Mouse (Mus musculus) liver, adult 2 months (tissue): ENCODE measurements at regions not wholly inside any gene's neighbourhood (a gene's known extent, or its start where the extent isn't known, plus 50 kb on each side); places are given as distances from the start of the nearest gene placed in this dataset.

Experiments used
- DNase-seq: peaks from one replicate; pipeline ENCODE4 v3.0.0-alpha.2; 2011; ENCODE audit warnings: low read depth, low spot score; ENCODE audit errors: extremely low read depth
- H3K27ac ChIP-seq: fragments of 200-500 bp; replicated peaks from 2 replicates; pipeline ENCODE4 v1.5.1; 2012; ENCODE audit warnings: low read depth, mild to moderate bottlenecking, control low read depth, inconsistent platforms, low read length; ENCODE audit not compliant: insufficient read depth
- H3K27me3 ChIP-seq: fragments of 200-500 bp; 2 replicates; pipeline ENCODE4 v1.6.1; 2012; ENCODE audit warnings: mild to moderate bottlenecking, moderate library complexity, low read length, inconsistent platforms; ENCODE audit not compliant: control insufficient read depth, insufficient read depth
- H3K36me3 ChIP-seq: fragments of 200-500 bp; 2 replicates; pipeline ENCODE4 v1.6.1; 2012; ENCODE audit warnings: low read length, inconsistent platforms; ENCODE audit not compliant: control insufficient read depth, insufficient read depth
- H3K4me1 ChIP-seq: fragments of 200-500 bp; 2 replicates; pipeline ENCODE4 v1.6.1; 2011; ENCODE audit warnings: low read length; ENCODE audit not compliant: control insufficient read depth, insufficient read depth
- H3K4me3 ChIP-seq: fragments of 200-500 bp; 2 replicates; pipeline ENCODE4 v1.5.1; 2011; ENCODE audit warnings: low read depth, mild to moderate bottlenecking, control low read depth, low read length, moderate library complexity; ENCODE audit not compliant: insufficient read depth
- H3K79me2 ChIP-seq: fragments of 200-500 bp; 2 replicates; pipeline ENCODE4 v1.6.1; 2012; ENCODE audit warnings: inconsistent platforms, mild to moderate bottlenecking, low read length, moderate library complexity; ENCODE audit not compliant: control insufficient read depth, insufficient read depth
- H3K9ac ChIP-seq: fragments of 200-500 bp; 2 replicates; pipeline ENCODE4 v1.6.1; 2012; ENCODE audit warnings: low read depth, mild to moderate bottlenecking, control low read depth, inconsistent platforms, low read length
- CTCF ChIP-seq: fragments of 200-500 bp; IDR thresholded peaks from 2 replicates; pipeline ENCODE4 v1.5.1; 2011; ENCODE audit warnings: low read depth, low read length, control low read depth
- POLR2A ChIP-seq: fragments of 200-500 bp; IDR thresholded peaks from 2 replicates; pipeline ENCODE4 v1.6.1; 2011; ENCODE audit warnings: low read length, control low read depth; ENCODE audit not compliant: insufficient read depth; ENCODE audit errors: extremely low read depth
- WGBS: fragments of 180-500 bp; shearing (Covaris S2); methylation state at CpG from one replicate; pipeline ENCODE4 v1.1.7; 2018; 5-methylcytosine and 5-hydroxymethylcytosine counted together

GRCm38 (mm10) chr1:81608772-81609171 is 532.0 kb downstream of the Nyap2 start:
- Histone ChIP-seq H3K9ac (no peak overlapping the region), H3K27me3 (no peaks in the 10 kb centered on the region), H3K36me3 (no peaks in the 10 kb centered on the region), H3K4me1 (no peaks in the 10 kb centered on the region), H3K79me2 (no peaks in the 10 kb centered on the region), H3K27ac (no peak overlapping the region), H3K4me3 (no peak overlapping the region)
- 26% methylated on average over 1 of the region's 1 CpGs for WGBS
- no peak for DNase-seq
- no peak for TF ChIP-seq CTCF
- no peak for TF ChIP-seq POLR2A

DNA sequence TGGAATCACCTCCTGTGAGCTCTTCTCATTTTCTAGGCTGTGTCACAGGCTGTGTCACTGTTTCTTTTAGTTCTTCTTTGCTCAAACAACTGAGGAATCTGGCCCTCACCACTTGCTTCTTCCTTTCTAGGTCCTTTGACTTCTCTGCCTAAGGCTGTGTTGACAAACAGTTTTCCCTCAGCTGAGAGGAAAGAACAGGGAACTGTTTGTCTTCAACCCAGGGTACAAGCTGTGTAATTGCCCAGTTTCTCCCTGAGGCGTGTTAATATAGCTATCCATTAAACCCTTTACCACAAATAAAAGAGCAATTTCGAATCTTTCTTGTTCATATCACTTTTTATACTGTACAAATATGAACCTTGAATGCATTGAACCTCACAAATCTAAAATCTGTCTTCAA is 542.1 kb downstream of the Nyap2 start:
- Histone ChIP-seq H3K27me3 (no peaks in the 10 kb centered on the region), H3K9ac (no peak overlapping the region), H3K79me2 (no peaks in the 10 kb centered on the region), H3K4me1 (no peaks in the 10 kb centered on the region), H3K27ac (no peak overlapping the region), H3K36me3 (no peaks in the 10 kb centered on the region), H3K4me3 (no peak overlapping the region)
- DNase-seq, result no peak
- TF ChIP-seq POLR2A (no peak), CTCF (no peak)
- WGBS, result 66% methylated on average over 2 of the region's 2 CpGs

- Histone ChIP-seq H3K4me3 (no peak overlapping the region), H3K4me1 (no peaks in the 10 kb centered on the region), H3K9ac (no peak overlapping the region), H3K27ac (no peak overlapping the region), H3K27me3 (no peaks in the 10 kb centered on the region), H3K36me3 (no peaks in the 10 kb centered on the region), H3K79me2 (no peaks in the 10 kb centered on the region)
- TF ChIP-seq CTCF (no peak), POLR2A (no peak)
- 87% methylated on average over 4 of the region's 4 CpGs for WGBS
- no peak for DNase-seq
Observed at GRCm38 (mm10) chr1:81624141-81624540, 547.4 kb downstream of the Nyap2 start.

GRCm38 (mm10) chr1:81632704-81633103 is 556.0 kb downstream of the Nyap2 start:
- DNase-seq, result no peak
- H3K79me2 ChIP-seq, result no peaks in the 10 kb centered on the region
- no peaks in the 10 kb centered on the region for H3K27me3 ChIP-seq
- TF ChIP-seq CTCF, result no peak
- no peak for TF ChIP-seq POLR2A
- H3K4me3 ChIP-seq, result no peak overlapping the region
- H3K4me1 ChIP-seq, result no peaks in the 10 kb centered on the region
- H3K27ac ChIP-seq, result no peak overlapping the region
- no peaks in the 10 kb centered on the region for H3K36me3 ChIP-seq
- whole genome bisulfite sequencing, result 59% methylated on average over 1 of the region's 1 CpGs
- H3K9ac ChIP-seq, result no peak overlapping the region

GRCm38 (mm10) chr1:81637357-81637756 is 560.6 kb downstream of the Nyap2 start:
- no peak overlapping the region for H3K27ac ChIP-seq
- TF ChIP-seq CTCF (no peak), POLR2A (no peak)
- H3K27me3 ChIP-seq, result no peaks in the 10 kb centered on the region
- WGBS, result 86% methylated on average over 5 of the region's 5 CpGs
- no peak overlapping the region for H3K9ac ChIP-seq
- no peaks in the 10 kb centered on the region for H3K79me2 ChIP-seq
- no peaks in the 10 kb centered on the region for H3K4me1 ChIP-seq
- H3K4me3 ChIP-seq, result no peak overlapping the region
- no peak for DNase-seq
- H3K36me3 ChIP-seq, result no peaks in the 10 kb centered on the region

GRCm38 (mm10) chr1:81652990-81653717 is 576.4 kb downstream of the Nyap2 start:
- no peak for TF ChIP-seq CTCF
- TF ChIP-seq POLR2A, result no peak
- Histone ChIP-seq H3K27me3 (no peaks in the 10 kb centered on the region), H3K4me1 (no peaks in the 10 kb centered on the region), H3K4me3 (no peak overlapping the region), H3K27ac (no peak overlapping the region), H3K79me2 (no peaks in the 10 kb centered on the region), H3K36me3 (no peaks in the 10 kb centered on the region), H3K9ac (no peak overlapping the region)
- no peak for DNase-seq
- WGBS, result 88% methylated on average over 9 of the region's 9 CpGs
